Mouse (Mus musculus): ENCODE data around the gene Bpifb9a. TPM values are rescaled to one million over a fixed set of nuclear protein-coding genes. Genes with fewer than 3 reads are reported as not detected.
"Not testable (repeated sequence)": the region's sequence is repeated elsewhere in the genome, so short reads cannot be mapped to it uniquely, and the experiment has no call there.

Gene Bpifb9a
- polyA plus RNA-seq, 1 experiment from 2014 or later = not detected

DNA sequence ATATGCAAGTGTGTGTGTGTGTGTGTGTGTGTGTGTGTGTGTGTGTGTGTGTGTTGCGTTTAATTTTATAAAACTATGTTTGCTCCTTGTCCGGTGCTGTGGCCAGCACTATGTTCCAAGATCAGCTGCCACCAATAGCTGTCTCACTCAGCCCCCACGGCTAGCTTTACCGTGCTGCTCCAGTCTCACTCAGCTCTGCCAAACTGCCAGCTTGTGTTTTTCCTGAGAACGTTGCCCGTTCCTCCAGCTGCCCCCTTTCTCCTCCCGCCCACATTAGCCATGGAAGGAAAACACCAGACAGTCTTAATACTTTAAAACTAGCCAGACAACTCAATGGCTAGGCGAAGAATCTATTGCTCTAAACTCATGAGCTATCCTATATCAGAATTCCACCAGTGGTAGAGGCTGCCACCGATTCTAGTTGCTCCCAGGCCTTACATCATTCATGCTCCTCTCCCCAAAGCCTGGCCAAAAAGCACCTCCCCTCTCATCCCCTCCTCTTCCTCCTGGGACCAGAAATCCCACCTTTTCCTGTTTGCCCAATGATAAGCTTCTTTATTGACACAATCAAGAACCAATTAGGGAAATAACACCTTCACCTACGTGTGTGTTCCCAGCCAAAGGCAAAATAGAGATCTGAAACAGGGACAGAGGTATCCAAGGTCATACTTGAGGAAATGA, 14.2 kb upstream of the Bpifb9a start:
- WGBS = 85% methylated on average over 10 of the region's 10 CpGs
- ATAC-seq (ENCODE audit: insufficient read depth, low FRiP score, low read depth) = no peak

DNA sequence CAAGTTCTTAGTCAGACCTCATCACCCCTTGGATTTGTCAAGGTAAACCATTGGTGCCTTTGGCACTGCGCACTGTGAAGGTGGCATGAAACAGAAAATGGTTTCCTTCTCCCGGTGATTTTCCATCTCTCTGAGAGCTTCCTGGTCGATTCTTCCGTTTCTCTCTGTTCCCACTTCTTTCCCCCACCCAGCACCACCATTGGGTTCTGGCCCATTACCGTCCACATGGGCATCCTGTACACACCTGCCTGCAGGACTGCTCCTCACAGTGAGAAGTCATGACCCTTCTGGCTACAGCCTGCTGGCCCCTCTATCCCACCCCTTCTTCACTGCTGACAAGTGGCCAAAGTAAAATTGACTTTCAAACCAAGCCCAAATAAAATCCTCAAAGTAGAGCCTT, 12.3 kb upstream of the Bpifb9a start:
- no peaks in the 10 kb centered on the region for H3K27me3 ChIP-seq (replicated peaks)
- no peak overlapping the region for H3K27ac ChIP-seq
- no peaks in the 10 kb centered on the region for H3K4me1 ChIP-seq
- no peak for ATAC-seq (ENCODE audit: insufficient read depth, low FRiP score, low read depth)
- H3K36me3 ChIP-seq = no peaks in the 10 kb centered on the region
- no peak overlapping the region for H3K4me3 ChIP-seq (replicated peaks)
- WGBS = 83% methylated on average over 5 of the region's 5 CpGs
- no peak overlapping the region for H3K4me2 ChIP-seq
- H3K9me3 ChIP-seq = no peaks in the 10 kb centered on the region
- H3K9ac ChIP-seq = no peak overlapping the region

More for the DNA sequence above, 14.2 kb upstream of the Bpifb9a start:
- Histone ChIP-seq H3K4me2 (no peak overlapping the region), H3K36me3 (no peaks in the 10 kb centered on the region), H3K27ac (no peak overlapping the region), H3K9me3 (no peaks in the 10 kb centered on the region), H3K4me1 (no peaks in the 10 kb centered on the region), H3K9ac (no peak overlapping the region), H3K4me3 (replicated peaks) (no peak overlapping the region), H3K27me3 (replicated peaks) (no peaks in the 10 kb centered on the region)

DNA sequence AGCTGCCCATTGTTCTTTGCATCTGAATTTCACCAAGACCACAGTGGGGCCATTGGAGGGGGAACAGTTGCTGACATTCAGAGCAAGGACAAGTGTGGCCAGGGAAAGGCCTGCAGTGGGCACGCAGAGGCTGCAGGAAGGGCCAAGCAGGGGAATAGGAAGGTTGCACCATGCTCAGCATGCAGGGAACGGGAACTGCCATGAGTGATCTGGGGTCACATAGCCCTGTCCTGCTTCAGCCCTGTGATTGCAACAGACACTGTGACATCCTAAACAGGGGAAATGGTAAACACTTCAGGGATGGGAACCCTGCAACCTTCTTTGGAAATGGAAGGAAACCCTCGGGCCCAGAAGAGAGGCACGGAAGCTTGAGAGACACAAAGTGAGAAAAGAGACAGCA, 2.4 kb upstream of the Bpifb9a start:
- not testable (repeated sequence) for H3K27ac ChIP-seq; H3K36me3 ChIP-seq; H3K4me1 ChIP-seq; H3K27me3 ChIP-seq (replicated peaks); H3K4me2 ChIP-seq; ATAC-seq (ENCODE audit: insufficient read depth, low FRiP score, low read depth); H3K4me3 ChIP-seq (replicated peaks); H3K9ac ChIP-seq; H3K9me3 ChIP-seq
- 82% methylated on average over 2 of the region's 4 CpGs for WGBS

DNA sequence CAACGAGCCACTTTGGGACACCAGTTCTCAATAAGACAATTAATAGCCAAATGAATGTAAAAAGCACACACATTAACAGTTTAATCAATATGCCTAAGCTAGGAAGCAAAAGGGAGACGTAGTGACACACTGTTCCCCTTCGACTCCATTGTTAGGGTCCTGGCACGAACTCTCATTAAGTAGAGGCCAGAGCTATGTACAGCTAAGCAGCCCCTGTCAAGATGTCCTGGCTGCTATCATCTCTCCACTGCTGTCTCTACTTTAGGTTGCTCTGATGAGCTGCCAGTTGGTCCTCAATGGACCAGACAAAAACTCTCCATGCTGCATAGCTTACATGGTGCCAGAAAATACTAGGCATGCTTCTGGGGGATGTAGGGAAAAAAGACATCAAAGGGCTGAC, 1.9 kb upstream of the Bpifb9a start:
- H3K27ac ChIP-seq = no peak overlapping the region
- no peak overlapping the region for H3K4me3 ChIP-seq (replicated peaks)
- no peaks in the 10 kb centered on the region for H3K27me3 ChIP-seq (replicated peaks)
- H3K36me3 ChIP-seq = no peaks in the 10 kb centered on the region
- H3K9ac ChIP-seq = no peak overlapping the region
- H3K4me1 ChIP-seq = no peaks in the 10 kb centered on the region
- ATAC-seq (ENCODE audit: insufficient read depth, low FRiP score, low read depth) = no peak
- H3K9me3 ChIP-seq = no peaks in the 10 kb centered on the region
- WGBS = 69% methylated on average over 4 of the region's 4 CpGs
- no peak overlapping the region for H3K4me2 ChIP-seq

DNA sequence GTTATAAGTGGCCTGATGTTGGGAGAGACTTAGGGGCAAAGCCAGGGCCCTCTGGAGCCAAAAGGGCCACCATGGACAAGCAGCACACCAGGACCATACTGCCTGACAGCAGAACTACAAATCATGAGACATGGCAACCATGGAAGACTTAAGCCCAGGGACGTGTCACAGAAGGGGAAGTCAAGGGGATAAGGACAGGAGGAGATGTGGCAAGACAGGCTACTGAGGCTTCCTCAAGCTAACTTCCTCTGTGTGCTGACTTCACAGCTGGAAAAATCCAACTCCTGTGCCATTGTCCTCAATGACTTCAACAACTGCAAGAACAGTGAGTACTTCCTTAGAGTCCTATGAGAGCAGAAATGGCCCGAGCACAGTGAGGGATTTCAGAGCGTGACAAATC, 6.7 kb downstream of the Bpifb9a start:
- H3K9ac ChIP-seq; H3K9me3 ChIP-seq; H3K36me3 ChIP-seq; H3K4me1 ChIP-seq; H3K4me2 ChIP-seq; H3K27ac ChIP-seq; H3K27me3 ChIP-seq (replicated peaks); ATAC-seq (ENCODE audit: insufficient read depth, low FRiP score, low read depth); H3K4me3 ChIP-seq (replicated peaks): not testable (repeated sequence)
- WGBS = 71% methylated on average over 3 of the region's 3 CpGs

DNA sequence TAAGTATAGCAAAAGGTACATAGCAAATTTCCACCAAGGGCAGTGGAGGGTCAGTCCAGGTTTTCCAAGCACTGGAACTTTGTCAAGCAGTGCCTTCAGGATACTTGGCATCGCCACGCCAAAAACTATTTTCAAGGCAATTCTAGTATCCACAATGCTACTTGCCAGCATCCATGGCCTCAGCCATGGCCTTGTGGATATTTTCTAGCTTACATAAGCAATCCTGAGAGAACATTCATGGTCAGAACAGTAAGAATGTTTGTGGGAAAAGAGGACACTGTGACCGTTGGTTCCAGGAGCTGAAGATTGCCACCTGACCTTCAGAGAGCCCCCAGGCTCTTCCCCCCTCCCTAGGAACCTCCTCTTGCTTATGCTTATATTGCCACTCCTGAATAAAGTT, 34.2 kb downstream of the Bpifb9a start:
- H3K9ac ChIP-seq; ATAC-seq (ENCODE audit: insufficient read depth, low FRiP score, low read depth); H3K4me1 ChIP-seq; H3K36me3 ChIP-seq; H3K4me2 ChIP-seq; H3K27ac ChIP-seq; H3K9me3 ChIP-seq; H3K27me3 ChIP-seq (replicated peaks); H3K4me3 ChIP-seq (replicated peaks): not testable (repeated sequence)
- 79% methylated on average over 3 of the region's 3 CpGs for WGBS

DNA sequence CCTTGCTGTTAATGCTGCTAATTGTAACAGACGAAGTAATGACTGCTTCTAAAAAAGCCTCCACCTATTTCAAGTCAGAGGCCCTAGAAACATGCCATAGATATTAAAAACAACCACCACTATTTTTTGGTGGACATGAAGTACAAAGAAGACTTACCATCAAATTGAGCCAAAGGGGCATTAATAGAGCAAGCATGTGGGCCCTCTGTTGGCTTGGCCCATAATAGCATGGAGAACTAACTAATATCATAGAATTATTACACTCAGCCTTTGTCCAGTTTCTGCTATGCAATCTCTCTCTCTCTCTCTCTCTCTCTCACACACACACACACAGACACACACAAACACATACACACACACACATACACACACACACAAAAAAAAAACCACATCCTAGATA, 35.2 kb downstream of the Bpifb9a start:
- Histone ChIP-seq H3K27ac (no peak overlapping the region), H3K4me3 (replicated peaks) (no peak overlapping the region), H3K27me3 (replicated peaks) (no peaks in the 10 kb centered on the region), H3K36me3 (no peaks in the 10 kb centered on the region), H3K9ac (no peak overlapping the region), H3K4me1 (no peaks in the 10 kb centered on the region), H3K4me2 (no peak overlapping the region), H3K9me3 (no peaks in the 10 kb centered on the region)
- WGBS = 79% methylated on average over 1 of the region's 1 CpGs
- no peak for ATAC-seq (ENCODE audit: insufficient read depth, low FRiP score, low read depth)

DNA sequence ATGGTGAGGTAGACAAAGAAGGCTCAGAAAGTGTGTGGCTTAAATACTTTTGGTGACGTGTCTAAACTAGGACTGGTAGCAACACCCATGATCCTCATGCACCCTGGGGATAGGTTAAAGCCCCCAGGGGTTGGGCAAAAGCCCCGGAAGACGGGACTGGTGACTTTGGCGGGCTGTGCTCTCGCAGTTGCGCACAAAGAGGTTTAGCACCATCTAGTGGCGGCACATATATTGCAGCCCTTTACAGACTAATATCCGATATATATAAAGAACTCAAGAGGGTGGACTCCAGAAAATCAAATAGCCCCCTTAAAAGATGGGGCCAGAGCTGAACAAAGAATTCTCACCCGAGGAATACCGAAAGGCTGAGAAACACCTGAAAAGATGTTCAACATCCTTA, 37.1 kb downstream of the Bpifb9a start:
- ATAC-seq (ENCODE audit: insufficient read depth, low FRiP score, low read depth); H3K9ac ChIP-seq; H3K9me3 ChIP-seq; H3K4me1 ChIP-seq; H3K36me3 ChIP-seq; H3K27ac ChIP-seq; H3K27me3 ChIP-seq (replicated peaks); H3K4me3 ChIP-seq (replicated peaks): not testable (repeated sequence)
- H3K4me2 ChIP-seq = peak overlapping the region; percentile 33; the same call in 1 of the 2 replicates
- 3% methylated on average over 10 of the region's 10 CpGs for WGBS

DNA sequence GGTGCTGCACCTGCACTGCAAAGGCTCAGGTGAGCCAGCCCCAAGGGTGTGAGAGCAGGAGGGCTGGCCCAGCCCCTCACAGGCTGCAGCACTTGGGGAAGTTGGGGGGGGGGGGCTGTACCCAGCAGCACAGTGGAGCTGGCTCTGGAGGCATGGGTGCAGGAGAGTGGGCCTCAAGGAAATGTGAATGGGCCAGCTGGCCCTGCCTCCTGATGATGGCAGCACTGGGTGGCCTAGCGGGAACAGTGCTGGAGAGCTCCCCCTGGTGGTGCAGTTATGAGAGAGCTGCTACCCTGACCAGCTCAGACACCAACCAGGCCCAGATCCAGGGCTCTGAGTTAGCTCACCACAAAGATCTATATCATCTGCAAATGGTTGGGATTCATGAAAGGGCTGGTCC, 42.8 kb downstream of the Bpifb9a start:
- Histone ChIP-seq H3K4me1 (no peaks in the 10 kb centered on the region), H3K4me3 (replicated peaks) (no peak overlapping the region), H3K36me3 (no peaks in the 10 kb centered on the region), H3K9me3 (no peaks in the 10 kb centered on the region), H3K4me2 (no peak overlapping the region), H3K27ac (no peak overlapping the region), H3K9ac (no peak overlapping the region), H3K27me3 (replicated peaks) (no peaks in the 10 kb centered on the region)
- peak; percentile 66; the same call in 1 of the 2 replicates for ATAC-seq (ENCODE audit: insufficient read depth, low FRiP score, low read depth)
- WGBS = 14% methylated on average over 1 of the region's 1 CpGs

DNA sequence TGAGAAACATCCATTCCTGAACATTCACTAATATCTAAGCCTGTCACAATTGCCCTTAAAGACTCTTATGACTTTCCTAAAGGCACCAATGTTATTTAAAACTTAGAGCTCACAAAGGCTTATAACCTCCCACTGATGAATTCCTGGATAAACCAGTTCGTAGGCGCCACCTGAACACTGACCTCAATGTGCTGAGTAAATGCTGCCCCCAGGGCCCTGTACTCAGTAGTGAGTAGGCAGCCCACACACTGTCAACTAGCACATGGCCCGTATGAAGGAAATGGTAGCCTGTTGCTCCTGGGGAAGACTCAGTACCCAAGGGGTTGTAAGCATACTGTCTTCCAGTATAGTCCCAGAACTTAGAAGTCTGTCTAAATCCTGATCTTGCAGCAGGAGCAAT, 44.1 kb downstream of the Bpifb9a start:
- 84% methylated on average over 3 of the region's 3 CpGs for WGBS
- Histone ChIP-seq H3K27ac (no peak overlapping the region), H3K9ac (no peak overlapping the region), H3K4me2 (no peak overlapping the region), H3K27me3 (replicated peaks) (no peaks in the 10 kb centered on the region), H3K9me3 (no peaks in the 10 kb centered on the region), H3K4me1 (no peaks in the 10 kb centered on the region), H3K36me3 (no peaks in the 10 kb centered on the region), H3K4me3 (replicated peaks) (no peak overlapping the region)
- ATAC-seq (ENCODE audit: insufficient read depth, low FRiP score, low read depth) = no peak

DNA sequence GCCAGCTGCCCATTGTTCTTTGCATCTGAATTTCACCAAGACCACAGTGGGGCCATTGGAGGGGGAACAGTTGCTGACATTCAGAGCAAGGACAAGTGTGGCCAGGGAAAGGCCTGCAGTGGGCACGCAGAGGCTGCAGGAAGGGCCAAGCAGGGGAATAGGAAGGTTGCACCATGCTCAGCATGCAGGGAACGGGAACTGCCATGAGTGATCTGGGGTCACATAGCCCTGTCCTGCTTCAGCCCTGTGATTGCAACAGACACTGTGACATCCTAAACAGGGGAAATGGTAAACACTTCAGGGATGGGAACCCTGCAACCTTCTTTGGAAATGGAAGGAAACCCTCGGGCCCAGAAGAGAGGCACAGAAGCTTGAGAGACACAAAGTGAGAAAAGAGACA, 47.0 kb downstream of the Bpifb9a start:
- not testable (repeated sequence) for H3K4me3 ChIP-seq (replicated peaks); ATAC-seq (ENCODE audit: insufficient read depth, low FRiP score, low read depth); H3K27me3 ChIP-seq (replicated peaks); H3K9me3 ChIP-seq; H3K9ac ChIP-seq; H3K4me2 ChIP-seq; H3K36me3 ChIP-seq; H3K4me1 ChIP-seq; H3K27ac ChIP-seq
- WGBS = 80% methylated on average over 1 of the region's 3 CpGs

DNA sequence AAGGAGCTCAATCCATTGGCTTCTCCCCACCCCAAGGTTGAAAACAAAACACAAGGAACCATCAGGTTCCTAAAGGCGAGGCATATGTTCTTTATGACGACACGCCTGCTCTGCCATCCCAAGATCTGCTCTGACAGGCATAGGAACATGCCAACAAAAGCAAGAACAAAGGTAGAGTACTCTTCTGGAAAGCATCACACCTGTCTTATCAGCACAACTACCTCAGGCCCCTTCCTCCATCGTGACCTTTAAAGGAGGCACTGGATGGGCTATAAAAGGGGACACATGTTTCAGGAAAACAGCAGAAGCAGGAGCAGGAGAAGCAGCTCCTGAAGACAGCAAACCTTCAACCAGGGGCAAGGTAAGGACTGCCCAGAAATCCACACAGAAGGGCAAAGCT, 49.3 kb downstream of the Bpifb9a start, which contains the start of gene Bpifb9b:
TSS of gene Bpifb9b (plus strand) at position 301 of the 400 bp plus-strand sequence.
- not testable (repeated sequence) for H3K27me3 ChIP-seq (replicated peaks); H3K9ac ChIP-seq; ATAC-seq (ENCODE audit: insufficient read depth, low FRiP score, low read depth); H3K9me3 ChIP-seq; H3K27ac ChIP-seq; H3K4me2 ChIP-seq; H3K36me3 ChIP-seq; H3K4me3 ChIP-seq (replicated peaks); H3K4me1 ChIP-seq
- WGBS = 79% methylated on average over 4 of the region's 4 CpGs

DNA sequence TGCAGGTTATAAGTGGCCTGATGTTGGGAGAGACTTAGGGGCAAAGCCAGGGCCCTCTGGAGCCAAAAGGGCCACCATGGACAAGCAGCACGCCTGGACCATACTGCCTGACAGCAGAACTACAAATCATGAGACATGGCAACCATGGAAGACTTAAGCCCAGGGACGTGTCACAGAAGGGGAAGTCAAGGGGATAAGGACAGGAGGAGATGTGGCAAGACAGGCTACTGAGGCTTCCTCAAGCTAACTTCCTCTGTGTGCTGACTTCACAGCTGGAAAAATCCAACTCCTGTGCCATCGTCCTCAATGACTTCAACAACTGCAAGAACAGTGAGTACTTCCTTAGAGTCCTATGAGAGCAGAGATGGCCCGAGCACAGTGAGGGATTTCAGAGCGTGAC, 56.1 kb downstream of the Bpifb9a start:
- H3K4me2 ChIP-seq; H3K27ac ChIP-seq; H3K9ac ChIP-seq; H3K36me3 ChIP-seq; H3K9me3 ChIP-seq; H3K4me1 ChIP-seq; ATAC-seq (ENCODE audit: insufficient read depth, low FRiP score, low read depth); H3K27me3 ChIP-seq (replicated peaks); H3K4me3 ChIP-seq (replicated peaks): not testable (repeated sequence)
- 83% methylated on average over 5 of the region's 5 CpGs for WGBS

All from stomach, embryonic 15.5 days (tissue).